Comparison of ENCODE assay signal across 22 mouse cellular contexts in the genomic region with DNA sequence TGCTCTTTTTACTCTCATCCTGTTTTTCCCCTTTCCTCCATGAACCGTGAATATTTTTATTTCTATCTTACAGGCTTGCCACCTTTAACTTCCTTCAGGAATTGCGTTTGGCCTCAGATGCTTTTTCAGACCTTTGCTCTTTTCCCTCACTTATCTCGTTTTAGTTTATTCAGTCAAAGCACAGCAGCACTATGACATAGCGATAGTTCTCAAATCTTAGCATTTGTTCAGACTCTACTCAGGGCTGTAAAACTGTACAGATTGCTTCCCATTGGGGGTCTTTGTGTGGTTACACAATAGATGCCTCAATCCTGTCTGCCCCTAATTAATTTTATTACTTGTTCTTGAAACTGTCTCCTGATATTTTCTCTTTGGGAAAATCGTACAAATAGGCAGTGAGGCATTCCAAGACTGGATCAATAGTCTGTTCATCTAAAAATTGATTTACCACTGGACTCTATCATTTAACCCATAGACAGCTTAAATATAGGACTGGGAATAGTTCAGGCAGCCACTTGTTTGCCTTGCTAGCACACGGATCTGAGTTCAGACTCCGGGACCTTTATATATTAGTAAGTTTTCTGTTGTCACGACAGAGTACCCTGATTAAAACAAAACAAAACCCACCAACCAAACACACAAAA. TPM values are rescaled to one million over a fixed set of nuclear protein-coding genes. Genes with fewer than 3 reads are reported as not detected.
DNase-seq lines count a peak whose midpoint lies in the region; ATAC-seq and TF ChIP-seq lines count a peak whose summit lies in the region.
"Had no signal": no experiment of that assay in that cellular context is flagged by ENCODE, and none has a peak within 500 bp of the region (broad histone marks: within the 10 kb centered on the region; RNA-seq: fewer than 3 reads in every experiment).

No protein-coding gene starts in this region.

- H3K36me3 ChIP-seq in heart, embryonic 12.5 days, result no peaks in the 10 kb centered on the region
- H3K36me3 ChIP-seq in kidney, embryonic 16.5 days (ENCODE audit: insufficient read depth, low read length), result no peaks in the 10 kb centered on the region
- H3K36me3 ChIP-seq in stomach, embryonic 15.5 days, result no peaks in the 10 kb centered on the region
- H3K36me3 ChIP-seq in stomach, postnatal 0 days (ENCODE audit: control insufficient read depth, insufficient read depth, low read length), result no peaks in the 10 kb centered on the region
- H3K36me3 ChIP-seq: embryonic facial prominence, embryonic 10.5 days; hindbrain, embryonic 12.5 days had no signal

- peak overlapping the region; percentile 51 for H3K27ac ChIP-seq in heart, embryonic 12.5 days (ENCODE audit: poor library complexity, severe bottlenecking)
- 0 out of 2 replicates have a peak overlapping the region, but pooled peaks have one; percentile 1 for H3K27ac ChIP-seq in kidney, embryonic 16.5 days (ENCODE audit: low read length)
- no peak overlapping the region for H3K27ac ChIP-seq in stomach, embryonic 15.5 days
- H3K27ac ChIP-seq in stomach, postnatal 0 days (replicated peaks), result no peak overlapping the region
- H3K27ac ChIP-seq: embryonic facial prominence, embryonic 10.5 days; forebrain, embryonic 13.5 days; gastrocnemius, adult 2 months; hindbrain, embryonic 12.5 days had no signal

- H3K4me2 ChIP-seq in heart, embryonic 12.5 days, result no peak overlapping the region
- H3K4me2 ChIP-seq in kidney, embryonic 16.5 days (replicated peaks; ENCODE audit: low read depth, low read length), result no peak overlapping the region
- no peak overlapping the region for H3K4me2 ChIP-seq in stomach, embryonic 15.5 days
- H3K4me2 ChIP-seq in stomach, postnatal 0 days (replicated peaks; ENCODE audit: low read depth), result no peak overlapping the region
- H3K4me2 ChIP-seq: forebrain, embryonic 13.5 days; hindbrain, embryonic 12.5 days had no signal

- peak; percentile 57; the same call in 1 of the 2 replicates for ATAC-seq in heart, embryonic 12.5 days (ENCODE audit: insufficient number of reproducible peaks, low FRiP score)
- ATAC-seq in kidney, embryonic 16.5 days (ENCODE audit: low FRiP score, low TSS enrichment), result no peak
- peak; percentile 56; the same call in 1 of the 2 replicates for ATAC-seq in stomach, embryonic 15.5 days (ENCODE audit: insufficient read depth, low FRiP score, low read depth)
- ATAC-seq in stomach, postnatal 0 days (ENCODE audit: low FRiP score, low TSS enrichment), result no peak
- ATAC-seq: forebrain, postnatal 0 days; hindbrain, embryonic 16.5 days; inflammation-experienced regulatory T-cells, adult 6 months had no signal

- H3K9me3 ChIP-seq in heart, embryonic 12.5 days (replicated peaks), result no peaks in the 10 kb centered on the region; the same call in 1 of the 2 replicates
- H3K9me3 ChIP-seq in kidney, embryonic 16.5 days (ENCODE audit: low read length), result no peaks in the 10 kb centered on the region
- H3K9me3 ChIP-seq in stomach, embryonic 15.5 days, result no peaks in the 10 kb centered on the region
- H3K9me3 ChIP-seq in stomach, postnatal 0 days (ENCODE audit: control insufficient read depth, low read length), result no peaks in the 10 kb centered on the region
- H3K9me3 ChIP-seq: embryonic facial prominence, embryonic 10.5 days; forebrain, embryonic 13.5 days; hindbrain, embryonic 12.5 days had no signal

- DNase-seq in heart, postnatal 25 days (ENCODE audit: low spot score), result no peak
- DNase-seq in kidney, adult 11 months, result no peak
- DNase-seq in stomach, postnatal 0 days (ENCODE audit: low spot score), result no peak
- no peak for DNase-seq in gastrocnemius, adult 18-20 months (ENCODE audit: low spot score)
- DNase-seq: adrenal gland, adult 2 months; adrenal gland, postnatal 25 days; cerebellum, adult 18-20 months; cerebellum, postnatal 10 days; forebrain, postnatal 0 days; gastrocnemius, adult 2 months; gastrocnemius, postnatal 25 days; heart, postnatal 14 days; kidney, adult 8-10 months had no signal

- H3K9ac ChIP-seq in heart, embryonic 12.5 days, result no peak overlapping the region
- no peak overlapping the region for H3K9ac ChIP-seq in kidney, embryonic 16.5 days (replicated peaks; ENCODE audit: low read length)
- no peak overlapping the region for H3K9ac ChIP-seq in stomach, embryonic 15.5 days
- H3K9ac ChIP-seq in stomach, postnatal 0 days (ENCODE audit: low read length), result no peak overlapping the region
- H3K9ac ChIP-seq: forebrain, embryonic 13.5 days; forebrain, postnatal 0 days; hindbrain, embryonic 12.5 days had no signal

- no peak overlapping the region for H3K4me3 ChIP-seq in heart, embryonic 12.5 days
- no peak overlapping the region for H3K4me3 ChIP-seq in kidney, embryonic 16.5 days (ENCODE audit: low read length)
- H3K4me3 ChIP-seq in stomach, embryonic 15.5 days (replicated peaks), result no peak overlapping the region
- H3K4me3 ChIP-seq in stomach, postnatal 0 days (ENCODE audit: low read depth, low read length), result no peak overlapping the region
- H3K4me3 ChIP-seq: embryonic facial prominence, embryonic 10.5 days; forebrain, embryonic 13.5 days; gastrocnemius, adult 2 months; hindbrain, embryonic 12.5 days had no signal

- intact Hi-C loops in heart, postnatal 25 days (cut with DNase I), result no loop called here

- H3K27me3 ChIP-seq in heart, embryonic 12.5 days (replicated peaks), result no peaks in the 10 kb centered on the region
- no peaks in the 10 kb centered on the region for H3K27me3 ChIP-seq in kidney, embryonic 16.5 days (ENCODE audit: insufficient read depth, low read length)
- no peaks in the 10 kb centered on the region for H3K27me3 ChIP-seq in stomach, embryonic 15.5 days (replicated peaks)
- H3K27me3 ChIP-seq in stomach, postnatal 0 days (ENCODE audit: control insufficient read depth, insufficient read depth, low read length), result no peaks in the 10 kb centered on the region
- H3K27me3 ChIP-seq: forebrain, embryonic 13.5 days; hindbrain, embryonic 12.5 days had no signal

- TF ChIP-seq EP300 in stomach, postnatal 0 days (optimal IDR thresholded peaks at IDR 0.05), result no peak

- no peak for TF ChIP-seq CTCF in stomach, postnatal 0 days (IDR thresholded peaks at IDR 0.05; ENCODE audit: low read depth)

- H3K4me1 ChIP-seq in heart, embryonic 12.5 days (replicated peaks), result peaks cover 16% of the 10 kb centered on the region
- H3K4me1 ChIP-seq in kidney, embryonic 16.5 days (ENCODE audit: insufficient read depth, low read length), result 0 out of 2 replicates have a peak, but pooled peaks cover 3% of the 10 kb centered on the region
- no peaks in the 10 kb centered on the region for H3K4me1 ChIP-seq in stomach, embryonic 15.5 days
- H3K4me1 ChIP-seq in stomach, postnatal 0 days (replicated peaks; ENCODE audit: control insufficient read depth, insufficient read depth), result no peaks in the 10 kb centered on the region
- H3K4me1 ChIP-seq: hindbrain, embryonic 12.5 days had no signal

- WGBS in heart, embryonic 12.5 days, result 49% methylated on average over 8 of the region's 8 CpGs
- WGBS in kidney, embryonic 16.5 days, result 44% methylated on average over 8 of the region's 8 CpGs
- WGBS in stomach, embryonic 15.5 days, result 48% methylated on average over 8 of the region's 8 CpGs
- 48% methylated on average over 8 of the region's 8 CpGs for WGBS in stomach, postnatal 0 days

RNA-seq across cellular contexts. Expression of a gene that starts 20.8 kb away (rescaled TPM):
- 1.0 and 1.3 TPM in 2 replicates for polyA plus RNA-seq in heart, embryonic 12.5 days (2016; fragmentation: Nextera tagmentation; extraction: Ambion mirVana)
- total RNA-seq in heart, postnatal 25 days (2021), result 1 to 10 TPM; 2.6 to 2.9 TPM
- 2.8 and 3.8 TPM in 2 replicates for polyA plus RNA-seq in kidney, embryonic 16.5 days (2015; fragmentation: Nextera tagmentation; extraction: Ambion mirVana)
- polyA plus RNA-seq in stomach, embryonic 15.5 days (2015; fragmentation: Nextera tagmentation; extraction: Ambion mirVana), result 3.5 TPM in 2 replicates
- 0.57 and 0.71 TPM in 2 replicates for polyA plus RNA-seq in stomach, postnatal 0 days (2015; fragmentation: Nextera tagmentation; extraction: Ambion mirVana)
- total RNA-seq in gastrocnemius, adult 18-20 months (2021), result under 1 TPM; 0.30 to 0.62 TPM
- total RNA-seq: granulocyte monocyte progenitor cell, adult 5-6 weeks had no signal
- polyA plus RNA-seq: inflammation-experienced regulatory T-cells, adult 6 months had no signal

Comparison
In these comparisons a context has a peak if more than half of its experiments do, and no peak if none do; other contexts are left out.
1. ATAC-seq: peak in heart, embryonic 12.5 days (single experiment) and stomach, embryonic 15.5 days (single experiment); none in kidney, embryonic 16.5 days (single experiment) and stomach, postnatal 0 days (single experiment).
2. H3K27ac ChIP-seq: peak in heart, embryonic 12.5 days (single experiment) and kidney, embryonic 16.5 days (single experiment); none in stomach, embryonic 15.5 days (single experiment) and stomach, postnatal 0 days (single experiment).